Mouse (Mus musculus) kidney, postnatal 25 days (tissue): Measurements from ENCODE around the gene Acsf3.

ENCODE experiments used
- DNase-seq, 2 experiments: peaks; one replicate each; pipeline ENCODE4 v3.0.0; 2021; ENCODE audit warnings: mixed read lengths in 2 of 2

The Acsf3 gene

DNA sequence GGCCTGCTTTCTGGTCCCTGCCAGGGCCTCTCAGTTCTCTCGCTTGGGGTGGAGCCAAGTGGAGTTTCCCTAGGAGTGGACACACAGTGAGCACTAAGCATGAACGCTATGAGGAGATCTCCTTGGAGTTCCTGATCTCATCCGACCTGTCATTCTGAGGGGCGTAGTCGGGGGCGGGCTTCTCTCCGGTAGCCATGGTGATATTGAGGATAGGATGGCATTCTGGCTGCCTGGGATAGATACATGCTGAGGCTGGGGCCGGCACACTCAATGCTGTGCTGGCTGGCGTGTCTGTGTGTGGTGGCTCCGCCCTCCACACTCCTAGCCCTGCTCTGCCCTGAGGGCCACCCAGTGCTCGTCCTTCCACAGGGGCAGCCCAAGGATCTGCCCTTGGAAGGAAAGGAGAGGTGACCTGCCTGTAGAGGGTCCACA, 78.1 kb downstream of the Acsf3 start:
- DNase-seq = no peak

- DNase-seq = no peak
Measured at GRCm38 (mm10) chr8:122854388-122854787, 79.1 kb downstream of the Acsf3 start.

GRCm38 (mm10) chr8:122855123-122855522, 79.8 kb downstream of the Acsf3 start:
- DNase-seq = no peak

- no peak for DNase-seq
Measured at GRCm38 (mm10) chr8:122856288-122856687, 81.0 kb downstream of the Acsf3 start.

GRCm38 (mm10) chr8:122859843-122860242, 84.6 kb downstream of the Acsf3 start:
- no peak for DNase-seq

- no peak for DNase-seq
Measured at GRCm38 (mm10) chr8:122864719-122865129, 89.4 kb downstream of the Acsf3 start.

GRCm38 (mm10) chr8:122865441-122865840, 90.2 kb downstream of the Acsf3 start:
- DNase-seq = no peak

- no peak for DNase-seq
Measured at GRCm38 (mm10) chr8:122866231-122866630, 90.9 kb downstream of the Acsf3 start.
